Mouse (Mus musculus) heart, embryonic 13.5 days (tissue): Measurements from ENCODE around the gene Rcor1. TPM values are rescaled to one million over a fixed set of nuclear protein-coding genes. Genes with fewer than 3 reads are reported as not detected.

Source experiments
- ATAC-seq: fragments of 200-750 bp; cut with Nextera tagmentation; 2 replicates; pipeline ENCODE4 v1.8.0; 2017; ENCODE audit warnings: moderate TSS enrichment; ENCODE audit not compliant: insufficient number of reproducible peaks, low FRiP score, low TSS enrichment; ENCODE audit errors: extremely low read depth
- H3K27ac ChIP-seq: fragments of 300-500 bp; sonication (generic); replicated peaks from 2 replicates; pipeline ENCODE4 v1.5.1; 2015; ENCODE audit warnings: moderate library complexity, mild to moderate bottlenecking, inconsistent platforms
- H3K27me3 ChIP-seq: fragments of 300-500 bp; sonication (generic); replicated peaks from 2 replicates; pipeline ENCODE4 v1.6.1; 2015; ENCODE audit warnings: mild to moderate bottlenecking, inconsistent platforms
- H3K36me3 ChIP-seq: fragments of 300-500 bp; sonication (generic); 2 replicates; pipeline ENCODE4 v1.6.1; 2015; ENCODE audit warnings: mild to moderate bottlenecking, inconsistent platforms
- H3K4me1 ChIP-seq: fragments of 300-500 bp; sonication (generic); 2 replicates; pipeline ENCODE4 v1.6.1; 2015; ENCODE audit warnings: inconsistent platforms
- H3K4me2 ChIP-seq: fragments of 300-500 bp; sonication (generic); 2 replicates; pipeline ENCODE4 v1.6.1; 2015; ENCODE audit warnings: inconsistent platforms, mild to moderate bottlenecking, moderate library complexity
- H3K4me3 ChIP-seq: fragments of 300-500 bp; sonication (generic); 2 replicates; pipeline ENCODE4 v1.5.1; 2015; ENCODE audit warnings: moderate library complexity, mild to moderate bottlenecking, inconsistent platforms
- H3K9ac ChIP-seq: fragments of 300-500 bp; sonication (generic); 2 replicates; pipeline ENCODE4 v1.6.1; 2015; ENCODE audit warnings: inconsistent platforms, mild to moderate bottlenecking, moderate library complexity
- H3K9me3 ChIP-seq: fragments of 300-500 bp; sonication (generic); 2 replicates; pipeline ENCODE4 v1.6.1; 2016; ENCODE audit warnings: inconsistent platforms
- WGBS: fragments of 180-500 bp; shearing (Covaris S2); methylation state at CpG from one replicate; pipeline ENCODE4 v1.1.7; 2015; ENCODE audit warnings: mixed read lengths; 5-methylcytosine and 5-hydroxymethylcytosine counted together
- polyA plus RNA-seq: library from polyadenylated mRNA; unstranded; fragments of >200 nt; fragmentation: Nextera tagmentation; extraction: Ambion mirVana; gene quantifications from 2 replicates; pipeline ENCODE4 v1.2.1, GENCODE M21; 2015

Rcor1 gene
- polyA plus RNA-seq, 1 experiment from 2014 or later: 5.4 TPM

GRCm38 (mm10) chr12:111135953-111136352 is 96.8 kb downstream of the Rcor1 start:
- H3K4me1 ChIP-seq: peaks cover 11% of the 10 kb centered on the region
- H3K4me3 ChIP-seq: no peak overlapping the region
- no peak overlapping the region for H3K27ac ChIP-seq
- H3K36me3 ChIP-seq: no peaks in the 10 kb centered on the region
- 72% methylated on average over 3 of the region's 3 CpGs for WGBS
- ATAC-seq: no peak
- H3K9me3 ChIP-seq: 0 out of 2 replicates have a peak, but pooled peaks cover 3% of the 10 kb centered on the region
- H3K4me2 ChIP-seq: no peak overlapping the region
- H3K27me3 ChIP-seq: no peaks in the 10 kb centered on the region
- H3K9ac ChIP-seq: no peak overlapping the region

- 57% methylated on average over 2 of the region's 2 CpGs for WGBS
- Histone ChIP-seq H3K36me3 (no peaks in the 10 kb centered on the region), H3K27ac (no peak overlapping the region), H3K9ac (no peak overlapping the region), H3K4me1 (peaks cover 11% of the 10 kb centered on the region), H3K27me3 (no peaks in the 10 kb centered on the region), H3K9me3 (0 out of 2 replicates have a peak, but pooled peaks cover 3% of the 10 kb centered on the region), H3K4me3 (no peak overlapping the region), H3K4me2 (no peak overlapping the region)
- no peak for ATAC-seq
These were observed 97.9 kb downstream of the Rcor1 start for GRCm38 (mm10) chr12:111137079-111137478.

GRCm38 (mm10) chr12:111143005-111143508 is 103.9 kb downstream of the Rcor1 start:
- no peaks in the 10 kb centered on the region for H3K36me3 ChIP-seq
- H3K27me3 ChIP-seq: no peaks in the 10 kb centered on the region
- peak overlapping the region; percentile 59 for H3K4me2 ChIP-seq
- 0 out of 2 replicates have a peak, but pooled peaks cover 3% of the 10 kb centered on the region for H3K9me3 ChIP-seq
- H3K4me3 ChIP-seq: peak overlapping the region; percentile 18
- 20% methylated on average over 12 of the region's 12 CpGs for WGBS
- peaks cover 31% of the 10 kb centered on the region for H3K4me1 ChIP-seq
- peak overlapping the region; percentile 67 for H3K9ac ChIP-seq
- peak overlapping the region; percentile 78 for H3K27ac ChIP-seq
- ATAC-seq: 0 out of 2 replicates have a peak, but pooled peaks have one; percentile 7

GRCm38 (mm10) chr12:111143509-111144063 is 104.4 kb downstream of the Rcor1 start:
- H3K27me3 ChIP-seq: no peaks in the 10 kb centered on the region
- H3K36me3 ChIP-seq: no peaks in the 10 kb centered on the region
- H3K4me1 ChIP-seq: peaks cover 33% of the 10 kb centered on the region
- peak overlapping the region; percentile 18 for H3K4me3 ChIP-seq
- 38% methylated on average over 16 of the region's 16 CpGs for WGBS
- peak overlapping the region; percentile 78 for H3K27ac ChIP-seq
- H3K9ac ChIP-seq: peak overlapping the region; percentile 67
- 0 out of 2 replicates have a peak, but pooled peaks have one; percentile 35 for ATAC-seq
- 0 out of 2 replicates have a peak, but pooled peaks cover 3% of the 10 kb centered on the region for H3K9me3 ChIP-seq
- peak overlapping the region; percentile 59 for H3K4me2 ChIP-seq

- H3K4me1 ChIP-seq: peaks cover 38% of the 10 kb centered on the region
- H3K9me3 ChIP-seq: no peaks in the 10 kb centered on the region
- no peak overlapping the region for H3K27ac ChIP-seq
- H3K27me3 ChIP-seq: no peaks in the 10 kb centered on the region
- WGBS: 86% methylated on average over 2 of the region's 2 CpGs
- H3K4me2 ChIP-seq: no peak overlapping the region
- H3K4me3 ChIP-seq: no peak overlapping the region
- H3K36me3 ChIP-seq: no peaks in the 10 kb centered on the region
- no peak overlapping the region for H3K9ac ChIP-seq
- no peak for ATAC-seq
These were observed 105.4 kb downstream of the Rcor1 start for GRCm38 (mm10) chr12:111144598-111144997.

GRCm38 (mm10) chr12:111145269-111145668 is 106.1 kb downstream of the Rcor1 start:
- WGBS: 41% methylated on average over 9 of the region's 9 CpGs
- Histone ChIP-seq H3K27me3 (no peaks in the 10 kb centered on the region), H3K4me3 (no peak overlapping the region), H3K4me2 (no peak overlapping the region), H3K36me3 (no peaks in the 10 kb centered on the region), H3K27ac (no peak overlapping the region), H3K4me1 (peaks cover 41% of the 10 kb centered on the region), H3K9me3 (no peaks in the 10 kb centered on the region), H3K9ac (no peak overlapping the region)
- ATAC-seq: no peak

GRCm38 (mm10) chr12:111149495-111150235 is 110.5 kb downstream of the Rcor1 start:
- no peak overlapping the region for H3K27ac ChIP-seq
- WGBS: 59% methylated on average over 17 of the region's 17 CpGs
- no peaks in the 10 kb centered on the region for H3K36me3 ChIP-seq

GRCm38 (mm10) chr12:111150236-111150596 is 111.1 kb downstream of the Rcor1 start:
- Histone ChIP-seq H3K36me3 (no peaks in the 10 kb centered on the region), H3K4me2 (0 out of 2 replicates have a peak overlapping the region, but pooled peaks have one; percentile 11), H3K9me3 (no peaks in the 10 kb centered on the region), H3K9ac (no peak overlapping the region), H3K4me3 (no peak overlapping the region), H3K27ac (no peak overlapping the region), H3K4me1 (peaks cover 21% of the 10 kb centered on the region), H3K27me3 (no peaks in the 10 kb centered on the region)
- no peak for ATAC-seq
- WGBS: 8% methylated on average over 6 of the region's 6 CpGs

More at GRCm38 (mm10) chr12:111149495-111150235, 110.5 kb downstream of the Rcor1 start:
- peaks cover 26% of the 10 kb centered on the region for H3K4me1 ChIP-seq
- no peaks in the 10 kb centered on the region for H3K27me3 ChIP-seq
- ATAC-seq: no peak
- no peak overlapping the region for H3K9ac ChIP-seq
- H3K9me3 ChIP-seq: no peaks in the 10 kb centered on the region
- 0 out of 2 replicates have a peak overlapping the region, but pooled peaks have one; percentile 11 for H3K4me2 ChIP-seq
- H3K4me3 ChIP-seq: no peak overlapping the region

GRCm38 (mm10) chr12:111151422-111152156 is 112.4 kb downstream of the Rcor1 start:
- Histone ChIP-seq H3K4me1 (peaks cover 15% of the 10 kb centered on the region; the same call in 1 of the 2 replicates), H3K4me3 (no peak overlapping the region), H3K4me2 (no peak overlapping the region), H3K9ac (no peak overlapping the region), H3K27me3 (no peaks in the 10 kb centered on the region), H3K36me3 (no peaks in the 10 kb centered on the region), H3K27ac (no peak overlapping the region), H3K9me3 (no peaks in the 10 kb centered on the region)
- no peak for ATAC-seq
- WGBS: 67% methylated on average over 5 of the region's 5 CpGs

- no peak for ATAC-seq
- H3K9me3 ChIP-seq: no peaks in the 10 kb centered on the region
- WGBS: 76% methylated on average over 6 of the region's 6 CpGs
These were observed 113.4 kb downstream of the Rcor1 start for GRCm38 (mm10) chr12:111152579-111152978.

More at GRCm38 (mm10) chr12:111152579-111152978, 113.4 kb downstream of the Rcor1 start:
- Histone ChIP-seq H3K27ac (no peak overlapping the region), H3K4me2 (no peak overlapping the region), H3K4me3 (no peak overlapping the region), H3K4me1 (peaks cover 15% of the 10 kb centered on the region; the same call in 1 of the 2 replicates), H3K9ac (no peak overlapping the region), H3K36me3 (no peaks in the 10 kb centered on the region), H3K27me3 (no peaks in the 10 kb centered on the region)
